Mouse (Mus musculus): ENCODE measurements around the gene Slc45a1. TPM values are rescaled to one million over a fixed set of nuclear protein-coding genes. Genes with fewer than 3 reads are reported as not detected.

The Slc45a1 gene
- total and polyA plus RNA-seq, 2 experiments from 2014 or later, result not detected

GRCm38 (mm10) chr4:150581931-150582723, 69.8 kb downstream of the Slc45a1 start:
- H3K4me1 ChIP-seq (ENCODE audit: control insufficient read depth, insufficient read depth), result peaks cover 38% of the 10 kb centered on the region
- H3K4me3 ChIP-seq (ENCODE audit: low read depth, low read length), result no peak overlapping the region
- no peak overlapping the region for H3K9ac ChIP-seq (replicated peaks; ENCODE audit: low read depth, low read length)
- H3K27ac ChIP-seq (ENCODE audit: low read depth), result peak overlapping the region; percentile 78
- H3K9me3 ChIP-seq (replicated peaks; ENCODE audit: control insufficient read depth, low read length), result no peaks in the 10 kb centered on the region
- DNase-seq (ENCODE audit: low spot score) (peak; percentile 66), ATAC-seq (ENCODE audit: insufficient read depth, low read depth) (no peak)
- TF ChIP-seq CTCF (IDR thresholded peaks at IDR 0.05; ENCODE audit: low read depth) (no peak), EP300 (IDR thresholded peaks at IDR 0.05; ENCODE audit: low read depth) (no peak)
- no peaks in the 10 kb centered on the region for H3K27me3 ChIP-seq (ENCODE audit: control insufficient read depth, insufficient read depth, low read length)
- 51% methylated on average over 10 of the region's 10 CpGs for WGBS
- no peak overlapping the region for H3K4me2 ChIP-seq (ENCODE audit: low read depth, low read length)
- peaks cover 4% of the 10 kb centered on the region; the same call in 1 of the 2 replicates for H3K36me3 ChIP-seq (replicated peaks; ENCODE audit: control insufficient read depth, insufficient read depth, low read length)

Other genes starting within 250 kb of the Slc45a1 start
- 16.0 and 33.7 TPM in 2 replicates for gene Errfi1, start 201.7 kb upstream of the Slc45a1 start, total RNA-seq (2014; rRNA removed; ENCODE audit: low replicate concordance)
- 7.4 and 7.9 TPM in 2 replicates for gene Errfi1, start 201.7 kb upstream of the Slc45a1 start, polyA plus RNA-seq (2015; fragmentation: Nextera tagmentation; extraction: Ambion mirVana)